Mouse (Mus musculus) lung, adult 2 months (tissue): ENCODE data around the gene Zfp1.

Source experiments
- CTCF ChIP-seq: fragments of 200-500 bp; IDR thresholded peaks from 2 replicates; pipeline ENCODE4 v1.5.1; 2011; ENCODE audit warnings: mild to moderate bottlenecking, low read length, control low read depth; ENCODE audit not compliant: insufficient read depth
- POLR2A ChIP-seq: fragments of 200-500 bp; IDR thresholded peaks from 2 replicates; pipeline ENCODE4 v1.6.1; 2011; ENCODE audit warnings: low read depth, mild to moderate bottlenecking, control low read depth, low read length, borderline replicate concordance; ENCODE audit errors: extremely low read depth

DNA sequence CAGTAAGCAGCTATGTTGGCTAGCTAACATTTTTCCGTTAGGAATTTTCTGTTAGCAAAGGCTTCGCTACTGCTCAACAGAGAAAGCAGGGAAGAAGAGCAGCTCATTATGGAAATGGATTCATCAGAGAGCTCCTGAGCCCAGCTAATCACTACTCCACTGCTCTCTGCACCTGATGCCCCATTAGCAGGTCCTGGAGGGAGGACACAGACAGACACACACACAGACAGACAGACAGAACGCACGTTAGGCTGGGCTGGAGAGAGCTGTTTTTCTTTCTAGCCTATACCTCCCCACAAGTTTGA is 74.2 kb downstream of the Zfp1 start:
- no peak for TF ChIP-seq CTCF
- TF ChIP-seq POLR2A, result no peak
